Mouse (Mus musculus) thymus, postnatal 0 days (tissue): Measurements from ENCODE around the gene Ptpru. TPM values are rescaled to one million over a fixed set of nuclear protein-coding genes. Genes with fewer than 3 reads are reported as not detected.

Experiments used
- DNase-seq: peaks from one replicate; pipeline ENCODE4 v3.0.0-alpha.2; 2015; ENCODE audit warnings: low spot score
- polyA plus RNA-seq: library from polyadenylated mRNA; unstranded; fragments of >200 nt; fragmentation: Nextera tagmentation; extraction: Ambion mirVana; gene quantifications from 2 replicates; pipeline ENCODE4 v1.2.1, GENCODE M21; 2015

Ptpru gene
- 0.27 and 0.74 TPM in 2 replicates for polyA plus RNA-seq

DNA sequence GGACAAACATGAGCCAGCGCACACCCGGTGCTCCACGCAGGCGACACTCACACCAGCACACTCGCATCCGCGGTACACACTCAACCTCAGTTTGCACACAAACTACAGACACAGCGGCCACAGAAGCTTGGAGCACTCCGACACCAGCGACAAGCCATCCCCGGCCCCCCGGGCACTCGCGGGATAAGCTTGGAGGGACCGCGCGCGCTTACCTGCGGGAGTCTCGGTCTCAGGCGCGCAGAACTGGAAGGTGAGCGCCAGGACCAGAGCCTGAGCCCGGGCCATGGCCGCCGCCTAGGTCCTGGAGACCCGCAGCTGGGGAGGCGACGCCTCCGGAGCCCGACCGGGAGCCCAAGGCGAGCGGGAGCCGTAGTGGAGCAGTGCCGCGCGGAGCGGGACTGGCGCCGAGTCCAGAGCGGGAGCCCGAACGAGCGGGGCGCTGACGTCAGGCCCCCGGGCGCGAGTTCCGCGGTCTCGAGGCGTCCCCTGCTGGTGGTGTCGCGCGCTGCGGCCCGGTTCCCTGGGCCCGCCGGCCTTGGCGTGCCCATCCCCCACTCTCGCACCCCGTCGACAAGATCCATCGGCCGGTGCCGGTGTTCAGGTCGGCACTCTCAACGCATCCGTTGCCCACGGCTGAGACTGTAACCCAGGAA lies at the start of gene Ptpru:
Ptpru (minus strand) TSS at position 417 of the 653 bp plus-strand sequence.
- peak; percentile 77 for DNase-seq

DNA sequence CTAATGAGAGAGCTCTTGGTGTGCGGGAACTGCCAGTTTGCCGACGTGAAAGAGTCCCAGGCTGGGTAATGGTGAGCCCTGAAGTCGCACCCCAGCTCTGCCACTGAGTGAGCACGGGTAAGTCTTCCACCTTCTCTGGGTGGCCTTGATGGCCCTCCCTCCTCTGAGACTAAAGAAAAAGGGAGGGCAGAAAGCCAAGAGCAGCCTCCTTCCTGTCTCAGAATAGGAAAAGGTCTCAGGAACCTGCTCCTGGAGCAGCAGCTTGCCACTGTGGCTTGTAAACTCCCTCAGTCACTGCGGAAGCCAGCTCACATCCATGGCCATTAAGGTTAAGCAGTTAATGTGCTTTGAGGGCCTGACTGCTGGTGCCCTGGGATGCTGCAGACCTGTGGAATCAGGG lies 47.3 kb upstream of the Ptpru start:
- no peak for DNase-seq

DNA sequence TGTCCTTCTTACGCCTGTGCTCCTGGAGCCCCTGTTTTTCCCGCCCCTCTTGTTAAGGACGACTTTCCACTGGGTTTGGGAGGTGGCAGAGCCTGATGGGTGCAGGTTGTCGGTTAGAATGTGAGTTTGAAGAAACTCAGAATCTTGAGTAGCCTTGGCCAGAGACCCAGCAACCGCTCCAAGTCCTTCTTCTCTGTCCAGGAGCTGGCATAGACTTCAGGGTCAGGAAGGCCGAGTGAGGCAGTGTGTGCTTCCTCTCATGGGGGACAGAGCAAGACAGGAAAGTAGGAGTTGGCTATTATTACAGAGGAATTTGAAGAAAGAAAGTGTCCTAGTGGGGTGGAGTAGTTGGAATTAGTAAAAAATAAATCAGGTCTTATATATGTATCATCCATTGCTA lies 45.5 kb upstream of the Ptpru start:
- no peak for DNase-seq

DNA sequence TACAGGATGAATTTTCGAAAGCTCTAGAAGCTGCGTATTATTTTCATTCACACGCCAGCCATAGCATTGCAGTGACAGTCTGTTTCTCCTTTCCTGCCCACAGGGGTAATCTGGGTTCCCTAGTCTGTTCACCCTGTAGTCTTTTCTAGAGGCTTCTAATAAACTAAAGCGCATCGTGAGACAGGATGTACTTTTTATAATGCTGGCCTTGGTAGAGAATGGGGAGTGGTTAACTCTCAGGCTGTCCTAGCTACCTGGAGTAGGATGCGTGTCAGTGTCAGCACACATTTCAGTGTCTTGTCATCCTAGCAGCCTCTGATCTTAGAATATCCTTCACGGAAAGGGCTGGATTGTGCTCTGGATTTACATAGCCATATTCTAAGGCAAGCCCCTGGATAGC lies 43.2 kb upstream of the Ptpru start:
- no peak for DNase-seq

DNA sequence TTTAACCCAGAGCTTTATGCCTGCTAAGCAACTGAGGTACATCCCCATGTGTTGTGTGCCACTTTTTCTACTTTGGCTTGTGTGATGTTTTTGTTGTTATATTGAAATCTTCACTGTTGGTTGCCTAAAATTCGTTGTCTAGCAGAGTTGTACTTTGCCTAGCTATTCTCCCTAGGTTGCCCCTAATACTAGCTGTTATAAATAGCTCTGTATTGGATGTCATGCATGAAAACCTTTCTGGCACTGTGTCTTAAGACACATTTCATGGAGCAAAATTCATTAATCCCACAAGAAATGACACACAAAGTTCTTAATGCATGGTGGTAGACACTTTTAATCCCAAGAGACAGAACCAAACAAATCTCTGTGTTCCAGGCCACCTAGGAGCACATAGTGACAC lies 41.6 kb upstream of the Ptpru start:
- no peak for DNase-seq

DNA sequence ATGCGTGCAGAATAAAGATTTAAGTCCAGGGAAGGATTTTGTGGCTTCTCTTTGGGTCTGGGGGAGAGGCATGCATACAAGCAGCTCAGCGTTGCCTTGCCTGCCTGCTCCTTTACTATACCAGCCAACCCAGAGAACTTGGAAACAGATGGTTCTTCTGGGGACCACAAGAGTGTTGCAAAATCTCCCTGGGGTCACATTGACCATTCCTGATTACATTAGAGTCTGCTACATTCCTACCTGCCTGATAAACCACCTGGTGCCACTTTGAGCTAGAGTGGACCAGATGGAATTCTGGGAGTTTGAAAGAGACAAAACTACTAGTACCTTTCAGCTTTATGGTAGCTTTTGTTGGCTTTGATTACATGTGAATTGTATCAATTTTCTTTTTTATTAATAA lies 38.7 kb upstream of the Ptpru start:
- no peak for DNase-seq

DNA sequence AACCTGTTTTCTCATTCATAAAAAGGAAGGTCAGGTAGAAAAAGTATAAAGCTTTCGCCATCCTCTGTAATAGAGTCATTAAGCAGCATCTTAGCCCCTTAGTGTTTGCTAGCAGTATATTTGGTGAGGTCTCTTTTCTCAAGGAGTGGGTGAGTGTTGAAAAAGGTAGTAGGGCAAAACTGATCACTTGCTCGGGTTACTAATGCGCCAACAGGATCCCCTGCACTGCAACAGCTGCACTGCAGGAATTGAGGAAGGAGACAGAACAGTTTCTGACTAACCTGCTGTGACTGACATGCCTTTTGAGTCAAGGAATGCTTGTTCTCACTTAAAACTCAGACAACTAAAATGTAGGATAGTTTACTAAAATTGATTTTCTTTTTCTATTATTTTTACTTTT lies 37.2 kb upstream of the Ptpru start:
- no peak for DNase-seq

DNA sequence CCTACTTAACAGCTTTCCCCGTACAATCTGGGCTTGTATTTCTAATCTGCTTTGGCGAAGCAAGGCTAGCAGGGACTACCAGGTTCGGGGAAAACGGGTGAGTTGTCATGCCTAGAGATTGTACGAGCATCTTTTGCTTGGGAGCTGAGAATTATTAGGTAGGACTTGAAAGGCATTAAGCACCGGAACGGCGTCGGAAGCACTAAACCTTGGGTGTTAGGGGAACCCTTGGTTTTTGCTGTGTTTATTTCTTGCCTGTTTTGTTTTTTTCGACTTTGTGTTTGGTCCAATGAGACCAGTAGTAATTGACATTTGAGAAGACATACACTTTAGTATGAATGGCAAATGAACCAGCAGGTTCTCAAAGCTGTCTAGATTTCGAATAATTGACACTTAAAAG lies 36.5 kb upstream of the Ptpru start:
- DNase-seq, result peak; percentile 27

DNA sequence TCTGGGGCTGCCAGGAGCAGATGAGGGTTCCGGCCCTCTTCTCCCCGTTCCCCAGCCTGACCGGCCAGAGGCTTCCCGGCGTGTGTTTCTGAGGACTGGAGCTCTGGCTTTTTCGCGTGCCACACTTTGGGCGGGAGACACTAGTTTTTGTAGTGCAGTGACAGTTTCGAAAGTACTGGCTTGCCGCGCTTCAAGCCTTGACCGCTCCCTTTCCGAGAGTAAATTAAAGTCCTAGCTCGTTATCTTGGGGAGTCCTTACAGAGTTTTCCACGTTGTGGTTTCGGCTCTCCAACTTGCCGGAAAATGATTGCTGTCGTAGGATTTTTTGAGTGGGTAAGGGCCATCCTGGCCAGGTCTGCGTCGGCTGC lies 36.1 kb upstream of the Ptpru start:
- no peak for DNase-seq

DNA sequence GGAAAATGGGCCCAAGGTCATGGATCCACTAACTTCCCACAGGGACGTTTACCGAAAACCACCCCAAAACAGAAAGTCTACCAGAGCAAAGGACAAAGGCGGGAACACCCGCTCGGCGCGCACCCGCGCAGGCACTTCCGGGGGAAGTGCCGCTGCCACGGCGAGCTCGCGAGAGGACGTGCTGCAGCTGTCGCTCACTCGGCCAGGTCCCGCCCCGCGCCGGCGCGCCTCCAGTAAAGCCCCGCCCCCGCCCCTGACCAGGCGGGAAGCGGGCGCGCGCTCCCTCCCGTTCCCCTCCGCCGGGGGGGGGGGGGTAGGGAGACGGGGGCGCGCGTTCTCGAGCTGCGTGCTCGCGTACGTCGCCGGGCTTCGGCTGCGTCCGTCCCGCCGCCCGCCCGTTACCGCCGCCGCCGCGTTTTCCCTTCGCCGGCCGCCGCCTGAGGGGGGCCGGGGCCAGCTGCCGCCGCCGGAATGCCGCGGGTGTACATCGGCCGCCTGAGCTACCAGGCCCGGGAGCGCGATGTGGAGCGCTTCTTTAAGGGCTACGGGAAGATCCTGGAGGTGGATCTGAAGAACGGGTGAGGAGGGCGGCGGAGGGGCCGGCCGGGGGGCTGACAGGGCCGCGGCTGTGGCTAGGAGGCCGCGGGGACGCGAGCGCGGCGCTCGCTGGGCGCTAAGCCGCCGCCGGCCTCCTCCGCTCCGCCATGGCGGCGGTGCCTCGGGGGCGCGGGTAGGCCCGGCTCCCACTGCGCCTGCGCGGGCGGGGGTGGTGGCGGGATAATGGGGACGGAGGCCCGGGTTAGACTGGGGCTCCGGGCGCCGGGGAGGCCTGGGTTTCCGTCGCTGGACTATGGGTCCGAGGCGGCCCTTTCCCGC lies 35.4 kb upstream of the Ptpru start, which contains the start of gene Srsf4:
Srsf4 (plus strand) TSS at position 325 of the 876 bp plus-strand sequence.
- peak; percentile 98 for DNase-seq

DNA sequence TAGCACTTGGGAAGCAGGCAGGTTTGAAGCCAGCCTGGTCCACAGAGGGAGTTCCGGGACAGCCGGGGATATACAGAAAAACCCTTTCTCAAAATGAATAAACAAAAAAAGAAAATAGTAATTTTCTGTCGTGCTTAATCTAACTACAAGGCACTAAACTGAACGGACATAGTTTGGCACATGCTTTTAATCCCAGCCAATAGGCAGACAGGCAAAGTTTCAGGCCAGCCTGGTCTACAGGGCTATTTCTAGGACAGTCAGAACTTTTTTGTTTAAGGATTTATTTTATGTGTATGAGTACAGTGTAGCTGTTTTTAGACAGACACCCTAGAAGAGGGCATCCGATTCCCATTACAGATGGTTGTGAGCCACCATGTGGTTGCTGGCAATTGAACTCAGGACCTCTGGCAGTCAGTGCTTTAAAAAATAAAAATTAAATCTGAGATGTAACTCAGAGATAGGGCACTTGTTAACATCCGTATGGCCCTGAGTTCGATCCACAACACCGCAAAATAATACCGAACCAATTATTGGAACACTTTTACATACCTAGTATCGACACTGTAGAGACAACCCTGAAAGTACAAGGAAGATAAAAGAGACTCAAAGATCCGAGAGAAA lies 34.7 kb upstream of the Ptpru start:
- DNase-seq, result peak; percentile 11

DNA sequence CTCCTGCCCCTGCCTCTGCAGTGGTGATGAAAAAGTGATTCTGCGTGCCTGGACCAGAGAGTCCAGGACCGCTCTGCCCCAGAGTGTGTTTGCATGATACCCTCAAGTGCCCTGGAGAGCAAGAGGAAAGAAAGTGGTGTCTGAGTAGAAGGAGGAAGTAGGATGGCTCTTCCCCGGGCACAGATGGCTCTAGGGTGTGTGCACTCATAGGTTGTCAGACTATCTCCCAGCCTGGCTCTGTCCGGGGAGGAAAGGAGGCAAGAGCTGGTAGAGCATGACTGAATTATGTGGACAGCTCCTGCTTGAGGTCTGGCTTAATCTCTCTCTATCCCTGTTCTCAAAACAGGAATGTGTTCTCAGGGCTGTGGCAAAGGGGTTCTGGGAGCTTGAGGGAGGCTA lies 23.3 kb upstream of the Ptpru start:
- DNase-seq, result peak; percentile 14

DNA sequence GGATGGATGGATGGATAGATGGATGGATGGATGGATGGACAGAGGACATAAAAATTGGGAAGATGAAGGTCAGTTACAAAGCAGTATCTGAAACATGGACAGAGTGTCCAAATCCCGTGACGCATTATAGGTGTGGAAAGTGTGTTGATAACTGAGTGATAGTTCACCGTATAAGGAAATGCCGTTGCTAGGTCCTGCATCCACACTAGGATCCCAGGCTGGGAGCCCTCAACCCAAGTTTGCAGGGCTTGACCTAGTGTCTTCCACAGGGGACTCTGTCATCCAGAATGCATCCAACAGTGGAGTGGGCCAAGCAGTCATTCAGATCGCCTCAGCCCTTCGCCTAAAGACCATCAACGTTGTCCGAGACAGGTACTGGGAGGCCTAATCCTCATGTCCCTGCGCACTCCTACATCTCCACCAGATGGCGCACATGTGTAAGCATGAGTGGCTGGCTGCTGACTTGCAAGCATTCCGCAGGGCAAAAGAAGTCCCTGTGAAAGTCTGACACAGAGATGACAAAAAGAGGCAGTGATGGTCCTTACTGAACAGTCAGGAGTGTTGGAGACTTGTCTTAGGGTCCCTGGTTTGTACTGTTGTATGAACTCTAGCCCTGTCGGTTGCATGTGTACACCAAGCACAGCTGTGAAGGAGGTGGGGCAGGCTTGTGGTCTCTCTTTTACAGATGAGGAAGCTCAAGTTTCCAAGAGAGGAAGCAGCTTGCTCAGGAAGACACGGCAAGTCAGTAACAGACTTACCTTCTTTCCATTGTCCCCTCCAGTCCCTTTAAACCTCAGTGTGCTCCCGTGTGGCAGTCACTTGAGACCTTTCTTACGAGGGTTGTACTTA lies 22.6 kb upstream of the Ptpru start:
- DNase-seq, result peak; percentile 83

DNA sequence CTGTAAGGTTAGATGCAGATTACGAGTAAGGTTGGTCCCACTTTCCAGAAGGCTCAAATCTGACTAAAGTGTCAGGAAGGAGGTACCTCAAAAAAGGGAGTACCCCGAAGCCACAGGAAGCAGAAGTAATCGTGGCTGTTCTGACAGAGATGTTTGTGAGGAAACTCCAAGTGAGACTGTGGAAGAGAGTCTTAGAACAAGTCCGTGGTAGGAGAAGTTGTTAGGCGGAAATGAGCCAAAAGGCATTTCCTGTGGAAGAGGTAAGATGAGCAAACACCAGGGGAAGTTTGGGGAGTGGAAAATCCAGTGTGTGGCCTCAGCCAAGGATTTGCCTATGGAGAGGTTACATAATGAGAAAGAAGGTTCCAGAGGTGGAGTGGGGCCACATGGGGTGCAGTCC lies 16.9 kb upstream of the Ptpru start:
- no peak for DNase-seq

DNA sequence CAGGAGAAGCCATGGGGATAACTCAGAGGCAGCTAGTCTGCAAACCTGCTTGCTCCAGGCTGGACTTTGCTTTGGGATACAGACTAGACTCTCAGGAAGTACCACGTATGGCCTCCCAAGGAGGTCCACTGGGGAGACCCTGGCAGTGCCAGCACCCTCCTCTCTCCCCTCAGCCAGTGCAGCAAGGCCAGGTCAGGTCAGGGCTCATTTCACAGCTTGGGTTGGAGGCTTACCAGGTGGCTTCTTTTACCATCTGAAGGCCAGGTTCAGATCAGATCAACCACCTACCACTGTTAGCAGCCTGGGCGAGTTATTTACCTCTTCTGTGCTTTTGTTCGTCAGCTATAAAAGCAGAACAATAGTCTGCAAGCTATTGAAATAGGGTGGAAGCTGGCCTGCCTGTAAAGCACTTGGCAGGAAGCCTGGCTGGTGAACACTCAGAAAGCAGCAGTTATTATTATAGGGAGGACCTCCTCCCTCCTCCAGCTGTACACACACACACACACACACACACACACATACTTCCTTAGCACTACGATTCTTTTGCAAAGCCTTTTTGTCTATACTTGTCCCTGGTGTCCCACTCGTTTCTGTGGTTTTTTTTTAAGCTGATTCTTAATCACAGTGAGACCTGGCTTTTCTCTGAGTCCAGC lies 12.0 kb upstream of the Ptpru start:
- DNase-seq, result no peak

DNA sequence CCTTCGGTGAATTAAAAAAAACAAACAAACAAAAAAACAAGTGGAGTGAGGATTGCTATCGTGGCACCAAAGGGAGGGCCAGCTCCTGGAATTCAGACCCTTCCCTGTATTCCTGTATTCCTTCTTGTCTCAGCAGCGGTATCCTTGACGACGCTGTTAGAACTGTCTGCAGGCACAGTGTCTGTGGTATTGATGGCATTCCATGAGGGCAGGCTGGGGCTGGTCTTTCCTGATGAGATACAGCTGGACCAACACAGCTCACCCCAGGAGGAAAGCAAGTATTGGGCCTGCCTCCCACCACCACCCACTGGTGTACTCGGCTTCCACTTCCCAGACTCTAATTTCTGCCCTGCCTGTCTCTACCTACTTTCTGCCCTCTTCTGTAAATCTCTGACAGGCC lies 10.0 kb upstream of the Ptpru start:
- DNase-seq, result no peak

DNA sequence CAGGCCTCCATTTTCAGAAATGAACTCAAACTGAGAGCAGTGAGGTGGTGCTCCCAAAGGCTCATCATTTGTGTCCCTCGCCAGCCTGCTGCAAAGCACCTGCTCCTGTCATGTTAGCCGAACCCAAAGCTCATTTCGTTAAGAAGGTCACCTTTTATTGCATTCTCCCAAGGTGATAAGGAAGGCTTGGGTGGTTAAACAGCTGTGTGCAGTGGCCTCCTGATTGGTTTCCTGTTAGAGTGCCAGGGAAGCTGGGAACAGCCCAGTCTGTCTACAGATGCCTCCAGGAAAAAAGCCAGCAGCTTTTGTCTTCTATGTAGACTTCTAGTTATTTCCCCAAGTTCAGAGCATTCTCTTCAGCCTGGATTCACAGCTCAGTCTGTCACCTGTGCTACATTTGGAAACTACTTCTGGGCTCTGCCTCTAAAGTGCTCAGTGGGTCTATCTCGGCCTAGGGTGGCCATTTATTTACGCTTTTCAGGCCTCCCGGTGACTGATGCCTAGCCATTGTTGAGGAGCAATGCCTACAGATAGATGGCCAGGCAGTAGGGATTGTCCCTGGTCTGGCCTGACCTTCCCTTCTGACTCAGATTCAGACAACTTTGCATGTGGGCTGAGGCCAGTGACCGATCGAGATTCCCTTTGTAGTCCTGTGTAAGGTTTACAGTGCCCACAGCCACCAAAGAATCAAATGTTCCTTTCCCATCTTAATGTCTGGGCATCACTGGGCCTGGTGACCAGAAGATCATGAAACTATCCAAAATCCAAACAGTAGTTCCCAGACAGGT lies 8.1 kb upstream of the Ptpru start:
- no peak for DNase-seq

DNA sequence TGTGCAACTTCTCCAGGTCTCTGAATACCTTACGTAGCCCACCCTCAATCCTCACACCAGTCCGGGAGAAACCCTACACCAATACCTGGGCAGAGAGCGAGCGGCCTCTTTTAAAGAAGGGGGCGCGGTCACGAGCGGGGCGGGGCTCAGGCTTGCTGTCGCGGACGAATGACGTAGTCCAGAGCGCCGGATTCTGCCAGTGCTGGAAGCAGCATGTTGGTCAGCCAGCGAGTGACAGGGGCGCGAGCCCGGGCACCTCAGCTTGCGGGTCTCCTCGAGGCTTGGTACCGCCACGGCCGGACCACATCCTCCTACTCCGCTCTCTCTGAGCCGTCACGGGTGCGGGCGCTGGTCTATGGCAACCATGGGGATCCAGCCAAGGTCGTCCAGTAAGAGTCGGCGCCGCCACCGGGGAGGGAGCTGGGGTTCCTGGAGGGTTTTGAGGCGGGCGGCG lies 5.2 kb upstream of the Ptpru start, which contains the start of gene Mecr:
Mecr (plus strand) TSS at position 181 of the 454 bp plus-strand sequence.
- DNase-seq, result peak; percentile 89

DNA sequence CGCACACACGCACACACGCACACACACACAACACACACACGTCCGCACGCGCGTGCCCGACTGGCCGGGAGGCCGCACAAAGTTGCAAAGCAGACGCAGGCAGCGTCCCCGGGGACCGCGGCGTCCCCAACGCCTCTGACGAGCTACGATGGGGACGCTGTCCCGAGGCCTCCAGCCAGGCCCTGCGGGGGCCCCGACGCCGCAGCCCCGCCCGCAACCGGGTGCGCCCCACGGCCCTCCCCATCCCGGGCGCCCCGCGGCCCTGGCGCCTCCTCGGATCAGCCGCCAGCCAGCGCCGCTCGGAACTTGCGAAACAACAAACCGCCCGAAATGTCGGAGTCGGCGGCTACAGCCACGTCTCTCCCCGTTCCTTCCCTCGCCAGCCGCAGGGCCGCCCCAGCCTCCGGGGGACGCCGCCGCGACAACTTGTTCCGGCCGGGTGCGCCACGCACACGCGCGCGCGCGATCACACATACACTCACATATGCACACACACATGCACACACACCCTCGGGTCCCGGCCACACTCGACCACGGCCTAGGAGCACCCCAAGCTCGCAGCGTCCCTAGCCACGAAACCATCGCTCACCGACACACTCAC lies 1.1 kb downstream of the Ptpru start:
- DNase-seq, result peak; percentile 17
